In genomic region chr7:30224206-30224605, GRCm38 (mm10) we compare ENCODE assay signal across 22 mouse cellular contexts. TPM values are rescaled to one million over a fixed set of nuclear protein-coding genes. Genes with fewer than 3 reads are reported as not detected.
"Had no signal": no experiment of that assay in that cellular context is flagged by ENCODE, and none has a peak within 500 bp of the region (broad histone marks: within the 10 kb centered on the region; RNA-seq: fewer than 3 reads in every experiment).

No protein-coding gene starts in this region.

- H3K27me3 ChIP-seq: neural tube, embryonic 13.5 days; neural tube, embryonic 15.5 days; stomach, embryonic 15.5 days had no signal

- H3K27ac ChIP-seq: neural tube, embryonic 13.5 days; neural tube, embryonic 15.5 days; stomach, embryonic 15.5 days; stomach, postnatal 0 days had no signal

- H3K4me3 ChIP-seq: neural tube, embryonic 13.5 days; neural tube, embryonic 15.5 days; stomach, embryonic 15.5 days had no signal

- H3K9ac ChIP-seq: neural tube, embryonic 13.5 days; neural tube, embryonic 15.5 days; stomach, embryonic 15.5 days had no signal

- H3K4me2 ChIP-seq: neural tube, embryonic 13.5 days; neural tube, embryonic 15.5 days; stomach, embryonic 15.5 days had no signal

- DNase-seq: retina, postnatal 1 day; right cerebral cortex, adult 18-20 months; right cerebral cortex, postnatal 14 days; right cerebral cortex, postnatal 25 days; right cerebral cortex, postnatal 4 days; spleen, adult 18-20 months; thymus, adult 18-20 months; thymus, adult 2 months; thymus, postnatal 14 days; thymus, postnatal 25 days; thymus, postnatal 36 days; thymus, postnatal 4 days had no signal

- H3K9me3 ChIP-seq: neural tube, embryonic 13.5 days; neural tube, embryonic 15.5 days; stomach, embryonic 15.5 days had no signal

RNA-seq across cellular contexts. Expression of gene Ovol3, which starts 11.3 kb away (rescaled TPM):
- total RNA-seq: neutrophil, adult 5-6 weeks had no signal
- polyA plus RNA-seq: neural tube, embryonic 13.5 days; neural tube, embryonic 14.5 days; neural tube, embryonic 15.5 days; small intestine, adult 2 months; spleen, adult 2 months; stomach, embryonic 14.5 days; stomach, embryonic 15.5 days; stomach, postnatal 0 days; urinary bladder, adult 2 months had no signal

RNA-seq across cellular contexts. Expression of gene Cox7a1, which starts 40.3 kb away (rescaled TPM):
- total RNA-seq: neutrophil, adult 5-6 weeks had no signal
